Mouse (Mus musculus): ENCODE results near the gene Gm20388.

- TF ChIP-seq CTCF (IDR thresholded peaks at IDR 0.05; ENCODE audit: low read depth) (no peak), EP300 (IDR thresholded peaks at IDR 0.05; ENCODE audit: low read depth) (no peak)
Measured at GRCm38 (mm10) chr8:122157689-122158088, 2247.0 kb downstream of the Gm20388 start.

Measured in liver, embryonic 14.5 days (tissue).